Comparison of ENCODE assay signal across 7 mouse cellular contexts in the genomic region with DNA sequence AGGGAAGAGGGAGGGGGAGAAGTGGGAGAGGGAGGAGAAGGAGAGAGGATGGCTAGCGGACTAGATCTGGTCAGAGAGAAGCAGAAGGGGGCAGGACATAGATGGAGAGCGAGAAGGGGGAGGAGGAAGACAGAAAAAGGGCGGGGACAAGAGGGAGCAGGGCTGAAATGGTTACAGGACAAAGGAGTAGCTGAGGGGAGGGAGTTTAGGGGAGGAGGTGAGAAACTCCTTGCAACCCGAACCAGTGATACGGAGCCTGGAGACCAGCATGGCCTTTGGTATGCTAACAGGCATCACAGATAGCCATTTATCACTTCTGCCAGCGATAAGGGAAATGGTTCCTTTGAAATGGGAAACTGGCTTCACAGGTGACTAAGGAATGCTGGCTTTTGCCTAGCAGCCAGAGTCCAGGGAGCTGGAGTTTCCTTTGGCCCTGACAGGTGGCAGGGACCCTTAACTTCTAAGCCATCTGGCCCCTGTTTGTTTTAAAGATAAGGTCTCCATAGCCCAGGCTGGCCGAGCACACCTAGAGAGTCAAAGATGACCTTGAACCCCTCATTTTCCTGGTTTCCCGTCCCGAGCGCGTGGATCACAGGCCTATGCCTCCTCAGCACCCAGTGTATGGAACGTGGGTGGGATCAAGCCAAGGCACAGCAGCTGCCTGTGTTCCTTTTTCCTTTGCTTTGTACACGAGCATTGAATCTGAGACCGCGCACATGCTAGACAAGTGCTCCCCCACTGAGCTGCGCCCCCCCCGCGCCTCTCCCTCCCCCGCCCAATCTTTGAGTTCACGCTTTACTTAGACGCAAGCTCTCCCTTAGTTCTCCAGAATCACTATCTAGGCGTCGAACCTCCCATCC. TPM values are rescaled to one million over a fixed set of nuclear protein-coding genes. Genes with fewer than 3 reads are reported as not detected.
DNase-seq lines count a peak whose midpoint lies in the region; ATAC-seq lines count a peak whose summit lies in the region.

No protein-coding gene starts in this region.

- H3K4me3 ChIP-seq in forebrain, embryonic 11.5 days (ENCODE audit: low read depth, low read length), result no peak overlapping the region
- H3K4me3 ChIP-seq in macrophage (ENCODE audit: inconsistent target), result no peak overlapping the region

- no peak overlapping the region for H3K27ac ChIP-seq in forebrain, embryonic 11.5 days (ENCODE audit: low read depth, low read length)
- H3K27ac ChIP-seq in macrophage, result peak overlapping the region; percentile 88

- WGBS in forebrain, embryonic 11.5 days, result 3% methylated on average over 22 of the region's 23 CpGs
- 50% methylated on average over 21 of the region's 23 CpGs for WGBS in macrophage (ENCODE audit: missing documents)

- no peak overlapping the region for H3K9ac ChIP-seq in forebrain, embryonic 11.5 days (ENCODE audit: low read length)

- H3K4me1 ChIP-seq in forebrain, embryonic 11.5 days (replicated peaks; ENCODE audit: control insufficient read depth, insufficient read depth, low read length), result peaks cover 21% of the 10 kb centered on the region

- peaks cover 9% of the 10 kb centered on the region for H3K27me3 ChIP-seq in forebrain, embryonic 11.5 days (ENCODE audit: control insufficient read depth, insufficient read depth, low read length)

- no peaks in the 10 kb centered on the region for H3K36me3 ChIP-seq in forebrain, embryonic 11.5 days (ENCODE audit: control insufficient read depth, insufficient read depth, low read length)
- no peaks in the 10 kb centered on the region for H3K36me3 ChIP-seq in macrophage (ENCODE audit: inconsistent target)

- H3K9me3 ChIP-seq in forebrain, embryonic 11.5 days (ENCODE audit: control insufficient read depth, low read length), result no peaks in the 10 kb centered on the region

- peak overlapping the region; percentile 6; the same call in 1 of the 2 replicates for H3K4me2 ChIP-seq in forebrain, embryonic 11.5 days (ENCODE audit: low read depth, low read length, severe bottlenecking)

- peak; percentile 53; the same call in 1 of the 2 replicates for ATAC-seq in forebrain, embryonic 11.5 days (replicated peaks; ENCODE audit: low FRiP score)
- no peak for ATAC-seq in inflammation-experienced regulatory T-cells, adult 6 months

- peak; percentile 7 for DNase-seq in urinary bladder, postnatal 10 days (ENCODE audit: low spot score)
- no peak for DNase-seq in urinary bladder, postnatal 4 days (ENCODE audit: low spot score in 2 of 2)
- no peak for DNase-seq in forebrain, embryonic 11.5 days (ENCODE audit: low spot score)
- DNase-seq in frontal cortex, postnatal 25 days (ENCODE audit: low spot score in 2 of 2), result no peak
- no peak for DNase-seq in layer of hippocampus, adult 9-11 months

- H3K79me2 ChIP-seq in macrophage (ENCODE audit: inconsistent target), result 0 out of 2 replicates have a peak, but pooled peaks cover 4% of the 10 kb centered on the region

RNA-seq across cellular contexts. Expression of a gene that starts 9.8 kb away (rescaled TPM):
- 27.3 and 33.1 TPM in 2 replicates for polyA plus RNA-seq in forebrain, embryonic 11.5 days (2014; fragmentation: Nextera tagmentation; extraction: Ambion mirVana)
- total RNA-seq in macrophage (2018; cell fraction: chromatin; rRNA removed), result 1,000 to 10,000 TPM in 4 of 26 experiments, 100 to 1,000 TPM in 22; 134 to 1,695 (median 455) TPM
- 1,000 to 10,000 TPM in 5 of 26 experiments, 100 to 1,000 TPM in 21; 227 to 1,662 (median 534) TPM for total RNA-seq in macrophage (2018; cell fraction: cytosol; rRNA removed)
- total RNA-seq in macrophage (2018; cell fraction: nucleus; rRNA removed), result 1,000 to 10,000 TPM in 7 of 26 experiments, 100 to 1,000 TPM in 19; 155 to 1,879 (median 663) TPM
- 176 to 305 TPM (median 287 TPM) in 3 replicates for polyA plus RNA-seq in macrophage (2018)
- polyA plus RNA-seq in inflammation-experienced regulatory T-cells, adult 6 months (2017; shearing (Covaris generic)), result 10 to 100 TPM in 1 of 3 experiments, 1 to 10 TPM in 2; 1.7 to 57.4 (median 2.5) TPM

RNA-seq across cellular contexts. Expression of a gene that starts 33.0 kb away (rescaled TPM):
- polyA plus RNA-seq in forebrain, embryonic 11.5 days (2014; fragmentation: Nextera tagmentation; extraction: Ambion mirVana), result 0.08 TPM in 1 of 2 replicates, not detected in the other
- 10 to 100 TPM in 12 of 26 experiments, 1 to 10 TPM in 7, under 1 TPM in 4, not detected in 3; 0.19 to 39.9 (median 15.8) TPM for total RNA-seq in macrophage (2018; cell fraction: chromatin; rRNA removed)
- 1 to 10 TPM in 8 of 26 experiments, under 1 TPM in 17, not detected in 1; 0.04 to 2.6 (median 0.66) TPM for total RNA-seq in macrophage (2018; cell fraction: cytosol; rRNA removed)
- 10 to 100 TPM in 13 of 26 experiments, 1 to 10 TPM in 10, under 1 TPM in 3; 0.36 to 44.9 (median 9.5) TPM for total RNA-seq in macrophage (2018; cell fraction: nucleus; rRNA removed)
- polyA plus RNA-seq in macrophage (2018), result 0.33 to 1.5 TPM (median 0.94 TPM) in 3 replicates
- not detected for polyA plus RNA-seq in inflammation-experienced regulatory T-cells, adult 6 months (2017; shearing (Covaris generic))

RNA-seq across cellular contexts. Expression of a gene that starts 48.6 kb away (rescaled TPM):
- polyA plus RNA-seq in forebrain, embryonic 11.5 days (2014; fragmentation: Nextera tagmentation; extraction: Ambion mirVana), result 823 and 865 TPM in 2 replicates
- total RNA-seq in macrophage (2018; cell fraction: chromatin; rRNA removed), result 100 to 1,000 TPM; 298 to 475 (median 399) TPM
- 10 to 100 TPM; 63.8 to 95.5 (median 73.3) TPM for total RNA-seq in macrophage (2018; cell fraction: cytosol; rRNA removed)
- total RNA-seq in macrophage (2018; cell fraction: nucleus; rRNA removed), result 100 to 1,000 TPM; 193 to 423 (median 284) TPM
- polyA plus RNA-seq in macrophage (2018), result 60.3 to 155 TPM (median 85.0 TPM) in 3 replicates
- polyA plus RNA-seq in inflammation-experienced regulatory T-cells, adult 6 months (2017; shearing (Covaris generic)), result 100 to 1,000 TPM; 296 to 519 (median 387) TPM
